Mouse (Mus musculus) lung, postnatal 0 days (tissue): Measurements from ENCODE around the gene Crb2. TPM values are rescaled to one million over a fixed set of nuclear protein-coding genes. Genes with fewer than 3 reads are reported as not detected.

ENCODE experiments used
- ATAC-seq: fragments of 200-750 bp; cut with Nextera tagmentation; 2 replicates; pipeline ENCODE4 v1.8.0; 2017; ENCODE audit warnings: moderate library complexity
- DNase-seq: peaks from one replicate; pipeline ENCODE4 v3.0.0-alpha.2; 2016; ENCODE audit warnings: low spot score
- H3K27ac ChIP-seq: fragments of 300-500 bp; sonication (generic); 2 replicates; pipeline ENCODE4 v1.5.1; 2014; ENCODE audit warnings: antibody characterized with exemption, mild to moderate bottlenecking, low read length, mixed read lengths
- H3K27me3 ChIP-seq: fragments of 300-500 bp; sonication (generic); replicated peaks from 2 replicates; pipeline ENCODE4 v1.6.1; 2014; ENCODE audit warnings: low read length, mixed read lengths; ENCODE audit not compliant: insufficient read depth
- H3K36me3 ChIP-seq: fragments of 300-500 bp; sonication (generic); 2 replicates; pipeline ENCODE4 v1.6.1; 2014; ENCODE audit warnings: low read length, mixed read lengths; ENCODE audit not compliant: insufficient read depth
- H3K4me1 ChIP-seq: fragments of 300-500 bp; sonication (generic); 2 replicates; pipeline ENCODE4 v1.6.1; 2014; ENCODE audit warnings: antibody characterized with exemption, low read depth, low read length, mixed read lengths; ENCODE audit not compliant: insufficient read depth
- H3K4me2 ChIP-seq: fragments of 300-500 bp; sonication (generic); replicated peaks from 2 replicates; pipeline ENCODE4 v1.6.1; 2014; ENCODE audit warnings: low read depth, mild to moderate bottlenecking, low read length, moderate library complexity, mixed read lengths
- H3K4me3 ChIP-seq: fragments of 300-500 bp; sonication (generic); 2 replicates; pipeline ENCODE4 v1.5.1; 2014; ENCODE audit warnings: low read depth, low read length
- H3K9ac ChIP-seq: fragments of 300-500 bp; sonication (generic); replicated peaks from 2 replicates; pipeline ENCODE4 v1.6.1; 2014; ENCODE audit warnings: low read depth, mild to moderate bottlenecking
- H3K9me3 ChIP-seq: fragments of 300-500 bp; sonication (generic); 2 replicates; pipeline ENCODE4 v1.6.1; 2016; ENCODE audit warnings: low read length, mixed read lengths
- CTCF ChIP-seq: IDR thresholded peaks from 2 replicates; pipeline ENCODE4 v1.5.1; 2016; ENCODE audit warnings: antibody characterized with exemption, mild to moderate bottlenecking
- EP300 ChIP-seq: IDR thresholded peaks from 2 replicates; pipeline ENCODE4 v1.6.1; 2016; ENCODE audit warnings: antibody characterized with exemption, mild to moderate bottlenecking, control low read depth
- WGBS: fragments of 180-500 bp; shearing (Covaris S2); extraction: QIAGEN DNeasy Blood & Tissue Kit; methylation state at CpG from one replicate; pipeline ENCODE4 v1.1.7; 2014; 5-methylcytosine and 5-hydroxymethylcytosine counted together
- polyA plus RNA-seq: library from polyadenylated mRNA; unstranded; fragments of >200 nt; fragmentation: Nextera tagmentation; extraction: Ambion mirVana; gene quantifications from 2 replicates; pipeline ENCODE4 v1.2.1, GENCODE M21; 2015

Crb2 gene
- polyA plus RNA-seq, 1 experiment from 2014 or later: 0.39 TPM

DNA sequence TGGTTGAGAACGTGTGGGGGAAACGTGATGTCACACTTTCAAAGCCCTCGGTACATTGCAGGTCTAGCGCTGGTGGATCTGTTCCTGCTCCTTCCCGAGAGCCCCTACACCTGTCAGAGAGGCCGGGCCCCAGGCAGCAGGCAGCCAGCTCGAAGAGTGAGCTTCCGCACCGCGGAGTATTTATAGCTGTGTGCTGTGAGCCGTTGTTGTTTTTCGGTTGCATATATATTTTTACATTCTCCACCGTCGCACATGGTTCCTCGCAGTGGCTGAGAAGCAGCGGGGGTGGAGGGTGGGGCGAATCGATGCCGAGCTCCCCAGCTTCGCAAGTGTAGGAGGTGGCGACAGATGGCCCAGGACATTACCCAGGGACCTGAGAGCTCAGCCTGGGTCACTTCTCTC is 11.0 kb upstream of the Crb2 start:
- Histone ChIP-seq H3K27me3 (no peaks in the 10 kb centered on the region), H3K9ac (no peak overlapping the region), H3K27ac (no peak overlapping the region), H3K4me3 (no peak overlapping the region), H3K4me1 (peaks cover 11% of the 10 kb centered on the region; the same call in 1 of the 2 replicates), H3K4me2 (no peak overlapping the region), H3K36me3 (no peaks in the 10 kb centered on the region), H3K9me3 (no peaks in the 10 kb centered on the region)
- ATAC-seq: no peak
- no peak for DNase-seq
- TF ChIP-seq CTCF (no peak), EP300 (no peak)
- 41% methylated on average over 21 of the region's 21 CpGs for WGBS

DNA sequence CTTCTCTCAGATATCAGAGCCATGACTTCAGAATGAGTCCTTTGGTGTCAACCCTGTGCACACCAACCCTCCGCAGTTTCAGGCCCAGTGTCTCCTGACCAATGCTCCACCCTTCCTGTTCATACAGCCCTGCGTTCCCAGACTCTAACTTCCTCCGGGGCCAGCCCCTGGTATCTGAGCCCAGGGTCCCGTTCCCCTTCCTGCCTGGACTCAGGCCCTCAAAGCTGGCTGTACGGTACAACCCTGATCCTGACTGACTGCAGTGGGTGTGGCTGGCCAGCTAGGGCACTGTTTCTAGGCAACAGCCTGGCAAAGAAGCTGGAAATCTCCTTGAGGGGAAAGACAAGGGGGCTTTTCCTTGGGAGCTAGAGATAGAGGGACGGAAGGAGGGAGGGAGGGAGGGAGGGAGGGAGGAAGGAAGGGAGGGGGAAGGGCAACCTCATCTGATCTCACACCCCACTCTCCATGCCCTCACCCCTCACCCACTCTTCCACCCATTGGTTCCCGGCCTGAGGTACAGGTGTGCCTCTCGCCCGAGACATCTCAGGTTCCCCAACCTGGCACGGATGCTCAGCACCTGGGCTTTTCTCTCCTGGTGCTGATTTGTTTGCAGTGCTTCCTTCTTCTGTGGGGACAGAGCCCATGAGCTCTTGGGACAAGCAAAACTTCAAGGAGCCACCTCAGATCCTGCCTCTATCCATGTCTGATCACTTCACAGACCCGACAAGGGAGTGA is 9.9 kb upstream of the Crb2 start:
- H3K27me3 ChIP-seq: no peaks in the 10 kb centered on the region
- DNase-seq (peak; percentile 63), ATAC-seq (peak; percentile 84)
- no peak overlapping the region for H3K27ac ChIP-seq
- no peak overlapping the region for H3K4me3 ChIP-seq
- H3K4me2 ChIP-seq: no peak overlapping the region
- no peak for TF ChIP-seq CTCF
- 0 out of 2 replicates have a peak, but pooled peaks have one; percentile 21 for TF ChIP-seq EP300
- H3K9ac ChIP-seq: no peak overlapping the region
- WGBS: 40% methylated on average over 11 of the region's 11 CpGs
- no peaks in the 10 kb centered on the region for H3K36me3 ChIP-seq
- H3K4me1 ChIP-seq: peaks cover 11% of the 10 kb centered on the region; the same call in 1 of the 2 replicates
- no peaks in the 10 kb centered on the region for H3K9me3 ChIP-seq

DNA sequence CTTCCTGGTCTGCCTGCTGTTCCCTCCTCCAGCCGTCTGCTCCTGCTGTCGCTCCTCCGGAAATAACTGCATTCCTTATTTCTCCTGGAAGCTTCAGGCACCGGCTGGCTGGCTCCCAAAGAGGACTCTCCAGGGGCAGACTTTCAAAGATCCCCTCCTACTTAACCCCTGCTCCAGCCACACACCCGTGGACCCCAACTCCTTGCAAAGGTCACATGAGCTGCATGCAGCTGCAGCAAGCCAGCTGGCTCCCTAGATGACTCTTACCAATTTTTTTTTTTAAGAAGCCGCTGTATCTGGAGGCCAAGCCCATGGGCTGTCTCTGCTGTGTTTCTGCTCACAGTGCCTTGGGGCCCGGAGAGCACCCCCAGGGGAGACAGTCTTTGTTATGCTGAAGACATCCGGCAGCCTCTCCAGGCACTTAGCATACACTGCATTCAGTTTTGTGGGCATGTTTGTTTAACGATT is 8.9 kb upstream of the Crb2 start:
- H3K9ac ChIP-seq: no peak overlapping the region
- ATAC-seq: no peak
- no peak overlapping the region for H3K27ac ChIP-seq
- 4% methylated on average over 9 of the region's 9 CpGs for whole genome bisulfite sequencing
- H3K9me3 ChIP-seq: no peaks in the 10 kb centered on the region
- TF ChIP-seq CTCF (no peak), EP300 (no peak)
- H3K27me3 ChIP-seq: no peaks in the 10 kb centered on the region
- H3K4me3 ChIP-seq: no peak overlapping the region
- peak; percentile 63 for DNase-seq
- no peaks in the 10 kb centered on the region for H3K36me3 ChIP-seq
- H3K4me1 ChIP-seq: peaks cover 11% of the 10 kb centered on the region; the same call in 1 of the 2 replicates
- H3K4me2 ChIP-seq: 0 out of 2 replicates have a peak overlapping the region, but pooled peaks have one; percentile 11

DNA sequence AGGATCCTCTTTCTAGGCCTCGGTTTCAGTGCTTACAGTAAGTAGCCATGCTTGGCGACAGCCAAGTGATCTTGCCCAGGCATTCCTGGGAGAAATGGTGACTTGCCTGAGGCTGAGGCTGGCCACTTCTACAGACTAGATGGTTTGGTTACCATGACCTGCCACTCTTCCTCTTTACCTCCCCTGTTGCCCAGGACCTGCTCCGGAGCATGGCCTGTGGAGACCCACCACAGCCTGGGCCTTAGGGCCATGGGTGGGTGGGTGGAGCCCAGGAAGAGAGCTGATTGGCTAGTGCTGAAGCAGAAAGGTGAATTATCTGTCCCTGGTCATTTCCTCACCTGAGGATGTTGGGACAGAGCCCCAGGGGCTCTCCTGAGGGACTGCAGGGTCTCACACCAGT is 8.3 kb upstream of the Crb2 start:
- Histone ChIP-seq H3K27ac (no peak overlapping the region), H3K4me3 (no peak overlapping the region), H3K4me2 (no peak overlapping the region), H3K36me3 (no peaks in the 10 kb centered on the region), H3K27me3 (no peaks in the 10 kb centered on the region), H3K9me3 (no peaks in the 10 kb centered on the region), H3K4me1 (peaks cover 11% of the 10 kb centered on the region; the same call in 1 of the 2 replicates), H3K9ac (no peak overlapping the region)
- DNase-seq: no peak
- ATAC-seq: no peak
- 74% methylated on average over 3 of the region's 3 CpGs for WGBS
- TF ChIP-seq CTCF: no peak
- no peak for TF ChIP-seq EP300

GRCm38 (mm10) chr2:37768903-37769302 is 7.1 kb upstream of the Crb2 start:
- WGBS: 70% methylated on average over 2 of the region's 2 CpGs
- no peak overlapping the region for H3K4me3 ChIP-seq
- ATAC-seq (no peak), DNase-seq (no peak)
- peaks cover 11% of the 10 kb centered on the region; the same call in 1 of the 2 replicates for H3K4me1 ChIP-seq
- H3K4me2 ChIP-seq: no peak overlapping the region
- no peaks in the 10 kb centered on the region for H3K36me3 ChIP-seq
- TF ChIP-seq EP300: no peak
- no peak for TF ChIP-seq CTCF
- H3K27ac ChIP-seq: no peak overlapping the region
- no peaks in the 10 kb centered on the region for H3K9me3 ChIP-seq
- H3K9ac ChIP-seq: no peak overlapping the region
- H3K27me3 ChIP-seq: no peaks in the 10 kb centered on the region

DNA sequence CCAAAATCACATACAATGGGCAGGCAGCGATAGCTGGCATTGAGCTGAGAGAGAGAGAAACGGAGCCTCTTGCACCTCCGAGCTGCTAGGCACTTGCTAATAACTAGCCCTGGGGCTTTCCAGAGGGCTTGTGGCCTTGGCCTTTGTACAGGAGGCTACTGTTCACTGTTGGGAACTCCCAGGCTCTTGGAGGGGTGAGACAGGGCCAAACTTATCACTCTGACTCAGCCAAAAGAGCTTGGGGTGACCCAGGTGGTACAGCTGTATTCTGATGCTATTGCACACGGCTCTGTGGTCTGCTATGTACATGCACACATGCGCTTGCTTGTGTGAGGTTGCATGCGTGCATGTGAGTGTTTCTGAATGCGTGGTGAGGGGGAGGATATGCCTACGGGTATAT is 6.3 kb upstream of the Crb2 start:
- Histone ChIP-seq H3K4me1 (peaks cover 11% of the 10 kb centered on the region; the same call in 1 of the 2 replicates), H3K4me2 (no peak overlapping the region), H3K9me3 (no peaks in the 10 kb centered on the region), H3K27ac (no peak overlapping the region), H3K9ac (no peak overlapping the region), H3K4me3 (no peak overlapping the region), H3K36me3 (no peaks in the 10 kb centered on the region), H3K27me3 (no peaks in the 10 kb centered on the region)
- TF ChIP-seq EP300: no peak
- TF ChIP-seq CTCF: no peak
- DNase-seq (no peak), ATAC-seq (no peak)
- WGBS: 94% methylated on average over 8 of the region's 8 CpGs
